Mouse (Mus musculus) liver, postnatal 0 days (tissue): Measurements from ENCODE around the gene Txnrd1. TPM values are rescaled to one million over a fixed set of nuclear protein-coding genes. Genes with fewer than 3 reads are reported as not detected.

ENCODE experiments used
- ATAC-seq: fragments of 200-750 bp; cut with Nextera tagmentation; 2 replicates; pipeline ENCODE4 v1.8.0; 2017; ENCODE audit warnings: mild to moderate bottlenecking, moderate library complexity
- DNase-seq: peaks from one replicate; pipeline ENCODE4 v3.0.0-alpha.2; 2016
- H3K27ac ChIP-seq: fragments of 300-500 bp; sonication (generic); 2 replicates; pipeline ENCODE4 v1.5.1; 2014; ENCODE audit warnings: antibody characterized with exemption, moderate library complexity, mild to moderate bottlenecking, low read depth
- H3K27me3 ChIP-seq: fragments of 300-500 bp; sonication (generic); 2 replicates; pipeline ENCODE4 v1.6.1; 2014; ENCODE audit warnings: low read length, control low read depth, mixed read lengths; ENCODE audit not compliant: insufficient read depth
- H3K36me3 ChIP-seq: fragments of 300-500 bp; sonication (generic); replicated peaks from 2 replicates; pipeline ENCODE4 v1.6.1; 2014; ENCODE audit warnings: mild to moderate bottlenecking, control low read depth, low read length, moderate library complexity, mixed read lengths; ENCODE audit not compliant: insufficient read depth
- H3K4me1 ChIP-seq: fragments of 300-500 bp; sonication (generic); 2 replicates; pipeline ENCODE4 v1.6.1; 2014; ENCODE audit warnings: antibody characterized with exemption, mild to moderate bottlenecking, control low read depth; ENCODE audit not compliant: insufficient read depth
- H3K4me2 ChIP-seq: fragments of 300-500 bp; sonication (generic); 2 replicates; pipeline ENCODE4 v1.6.1; 2014; ENCODE audit warnings: low read depth, mild to moderate bottlenecking, low read length, moderate library complexity, mixed read lengths
- H3K4me3 ChIP-seq: fragments of 300-500 bp; sonication (generic); 2 replicates; pipeline ENCODE4 v1.5.1; 2014; ENCODE audit warnings: low read depth, low read length
- H3K9ac ChIP-seq: fragments of 300-500 bp; sonication (generic); replicated peaks from 2 replicates; pipeline ENCODE4 v1.6.1; 2014; ENCODE audit warnings: mild to moderate bottlenecking, moderate library complexity
- H3K9me3 ChIP-seq: fragments of 300-500 bp; sonication (generic); 2 replicates; pipeline ENCODE4 v1.6.1; 2016; ENCODE audit warnings: mild to moderate bottlenecking, control low read depth, low read length, mixed read lengths
- CTCF ChIP-seq: sonication (generic); IDR thresholded peaks from 2 replicates; pipeline ENCODE4 v1.5.1; 2016; ENCODE audit warnings: antibody characterized with exemption, low read depth
- EP300 ChIP-seq: IDR thresholded peaks from 2 replicates; pipeline ENCODE4 v1.6.1; 2016; ENCODE audit warnings: antibody characterized with exemption, low read depth, mild to moderate bottlenecking
- WGBS: fragments of 180-500 bp; shearing (Covaris S2); extraction: QIAGEN DNeasy Blood & Tissue Kit; methylation state at CpG from one replicate; pipeline ENCODE4 v1.1.7; 2014; ENCODE audit not compliant: insufficient replicate concordance; 5-methylcytosine and 5-hydroxymethylcytosine counted together
- polyA plus RNA-seq: library from polyadenylated mRNA; unstranded; fragments of >200 nt; fragmentation: Nextera tagmentation; extraction: Ambion mirVana; gene quantifications from 2 replicates; pipeline ENCODE4 v1.2.1, GENCODE M21; 2015

Txnrd1 gene
- polyA plus RNA-seq, 1 experiment from 2014 or later: 28.1 TPM

DNA sequence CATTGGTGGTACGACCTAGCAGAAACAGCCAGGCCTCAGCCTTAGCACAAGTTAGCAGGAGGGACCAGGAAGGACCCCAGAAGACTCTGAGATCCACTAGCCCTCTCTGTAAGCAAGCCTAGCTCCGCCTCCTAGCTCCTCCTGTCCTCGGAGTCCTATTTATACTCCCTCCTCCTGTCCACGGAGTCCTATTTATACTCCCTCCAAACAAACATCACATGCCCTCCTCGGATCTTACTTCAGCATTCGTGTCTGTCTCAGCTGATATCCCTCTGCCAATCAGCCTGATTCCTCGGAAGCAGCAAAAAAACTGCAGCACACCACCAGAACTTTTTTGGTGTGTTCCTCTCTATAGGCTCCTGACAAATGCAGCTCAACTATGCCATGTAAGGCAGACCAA lies 65.1 kb downstream of the Txnrd1 start:
- Histone ChIP-seq H3K4me2 (no peak overlapping the region), H3K4me1 (0 out of 2 replicates have a peak, but pooled peaks cover 4% of the 10 kb centered on the region), H3K9ac (no peak overlapping the region), H3K9me3 (no peaks in the 10 kb centered on the region), H3K27ac (no peak overlapping the region), H3K27me3 (no peaks in the 10 kb centered on the region), H3K36me3 (peaks cover 38% of the 10 kb centered on the region), H3K4me3 (no peak overlapping the region)
- TF ChIP-seq CTCF: no peak
- no peak for TF ChIP-seq EP300
- 52% methylated on average over 7 of the region's 7 CpGs for WGBS
- no peak for ATAC-seq
- no peak for DNase-seq

DNA sequence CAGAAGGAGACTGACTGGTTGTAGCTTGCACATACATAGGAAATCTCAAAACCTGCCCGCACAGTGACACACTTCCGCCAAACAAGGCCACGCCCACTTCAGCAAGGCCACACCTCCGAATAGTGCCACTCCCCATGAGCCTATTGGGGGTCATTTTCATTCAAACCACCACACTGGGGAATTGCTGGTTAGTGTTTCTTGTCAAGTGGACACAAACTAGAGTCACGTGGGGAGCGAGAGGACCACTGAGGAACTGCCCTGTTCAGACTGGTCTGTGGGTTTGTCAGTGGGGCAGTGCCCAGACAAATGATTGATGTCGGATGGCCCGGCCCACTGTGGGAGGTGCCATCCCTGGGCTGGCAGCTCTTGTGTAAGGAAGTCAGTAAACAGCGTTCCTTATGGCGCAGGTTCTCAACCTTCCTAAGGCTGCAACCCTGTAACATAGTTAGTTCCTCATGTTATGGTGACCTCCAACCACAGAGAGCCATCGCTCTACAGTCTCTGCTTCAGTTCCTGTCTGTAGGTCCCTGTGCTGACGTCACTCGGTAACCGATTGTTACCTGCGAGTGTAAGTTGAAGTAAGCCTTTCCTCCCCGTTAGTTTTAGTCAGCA lies 66.2 kb downstream of the Txnrd1 start:
- 23% methylated on average over 16 of the region's 16 CpGs for WGBS
- Histone ChIP-seq H3K9ac (0 out of 2 replicates have a peak overlapping the region, but pooled peaks have one; percentile 16), H3K27ac (peak overlapping the region; percentile 57; the same call in 1 of the 2 replicates)

DNA sequence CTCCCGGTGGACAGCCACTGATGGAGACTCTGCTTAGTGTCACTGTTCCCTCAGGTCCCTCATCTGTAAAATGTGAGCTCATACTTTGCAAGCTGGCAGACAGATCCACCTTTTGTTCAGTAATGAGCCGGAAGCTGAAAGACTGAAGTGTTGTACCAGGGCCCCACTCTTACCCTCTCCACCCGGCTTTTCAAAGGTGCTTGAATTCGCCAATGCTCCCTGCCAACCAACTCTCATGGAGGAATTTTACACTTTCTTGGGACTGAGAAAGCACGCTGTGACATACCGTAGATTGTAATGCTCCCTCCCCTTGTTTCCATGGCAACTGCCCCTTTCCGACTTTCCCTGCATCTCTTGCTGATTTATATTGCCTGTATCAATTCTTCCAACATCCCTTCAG lies 66.8 kb downstream of the Txnrd1 start:
- peaks cover 26% of the 10 kb centered on the region for H3K36me3 ChIP-seq
- no peak for DNase-seq
- no peak for TF ChIP-seq CTCF
- no peak for TF ChIP-seq EP300
- H3K9me3 ChIP-seq: no peaks in the 10 kb centered on the region
- H3K27me3 ChIP-seq: no peaks in the 10 kb centered on the region
- peak overlapping the region; percentile 57; the same call in 1 of the 2 replicates for H3K27ac ChIP-seq
- no peak for ATAC-seq
- 0 out of 2 replicates have a peak overlapping the region, but pooled peaks have one; percentile 32 for H3K4me3 ChIP-seq
- peak overlapping the region; percentile 65 for H3K4me2 ChIP-seq
- 0 out of 2 replicates have a peak, but pooled peaks cover 4% of the 10 kb centered on the region for H3K4me1 ChIP-seq
- 57% methylated on average over 7 of the region's 7 CpGs for WGBS
- 0 out of 2 replicates have a peak overlapping the region, but pooled peaks have one; percentile 16 for H3K9ac ChIP-seq

More for the DNA sequence above, 66.2 kb downstream of the Txnrd1 start:
- H3K4me2 ChIP-seq: peak overlapping the region; percentile 65
- peak overlapping the region; percentile 32 for H3K4me3 ChIP-seq
- DNase-seq (peak; percentile 74), ATAC-seq (peak; percentile 86)
- peaks cover 30% of the 10 kb centered on the region for H3K36me3 ChIP-seq
- no peaks in the 10 kb centered on the region for H3K9me3 ChIP-seq
- H3K4me1 ChIP-seq: 0 out of 2 replicates have a peak, but pooled peaks cover 4% of the 10 kb centered on the region
- TF ChIP-seq EP300 (no peak), CTCF (no peak)
- H3K27me3 ChIP-seq: no peaks in the 10 kb centered on the region

DNA sequence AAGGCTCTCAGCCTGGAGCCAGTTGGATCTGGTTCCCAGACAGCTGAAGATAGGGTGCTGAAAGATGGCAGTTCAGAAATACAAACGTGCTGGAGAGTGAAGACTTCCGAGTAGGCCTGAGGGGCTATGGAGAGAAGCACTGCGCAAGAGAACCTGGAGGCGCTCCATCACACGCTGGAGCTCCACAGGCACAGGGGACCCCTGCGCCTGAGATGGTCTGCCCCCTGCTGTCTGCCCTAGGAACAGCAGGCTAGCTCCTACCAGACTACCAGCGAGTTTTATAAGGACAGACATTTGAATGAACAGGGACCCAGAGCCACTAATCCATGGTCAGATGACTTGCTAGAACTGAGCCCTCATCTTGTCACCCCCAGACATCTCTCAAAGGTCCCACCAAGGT lies 67.7 kb downstream of the Txnrd1 start:
- H3K36me3 ChIP-seq: peaks cover 17% of the 10 kb centered on the region
- H3K27me3 ChIP-seq: no peaks in the 10 kb centered on the region
- H3K4me3 ChIP-seq: no peak overlapping the region
- 1% methylated on average over 7 of the region's 7 CpGs for WGBS
- H3K9ac ChIP-seq: no peak overlapping the region
- H3K9me3 ChIP-seq: no peaks in the 10 kb centered on the region
- no peak overlapping the region for H3K27ac ChIP-seq
- TF ChIP-seq EP300 (no peak), CTCF (peak; percentile 97)
- H3K4me1 ChIP-seq: 0 out of 2 replicates have a peak, but pooled peaks cover 4% of the 10 kb centered on the region
- no peak overlapping the region for H3K4me2 ChIP-seq
- DNase-seq (peak; percentile 89), ATAC-seq (peak; percentile 37; the same call in 1 of the 2 replicates)

DNA sequence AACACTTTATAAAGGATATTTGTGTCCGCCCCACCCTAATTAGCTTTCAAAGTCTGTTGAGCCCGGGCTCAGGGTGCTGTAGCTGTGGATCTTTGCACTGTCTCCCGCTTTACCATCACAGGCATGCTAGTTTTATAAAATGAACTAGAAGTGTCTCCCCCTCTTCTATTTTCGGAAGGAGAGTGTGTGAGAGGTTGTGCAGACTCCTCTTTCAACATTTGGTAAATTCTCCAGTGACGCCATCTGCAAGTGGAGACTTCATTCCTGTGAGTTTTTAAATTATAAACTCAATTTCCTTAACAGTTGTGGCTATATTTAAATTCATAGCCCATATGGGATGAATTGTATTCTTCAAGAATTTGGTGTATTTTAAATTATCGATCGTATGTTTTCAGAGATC lies 74.8 kb downstream of the Txnrd1 start:
- H3K4me3 ChIP-seq: no peak overlapping the region
- no peak overlapping the region for H3K27ac ChIP-seq
- H3K36me3 ChIP-seq: no peaks in the 10 kb centered on the region
- H3K9ac ChIP-seq: no peak overlapping the region
- DNase-seq (no peak), ATAC-seq (no peak)
- TF ChIP-seq EP300: no peak
- TF ChIP-seq CTCF: no peak
- peaks cover 3% of the 10 kb centered on the region; the same call in 1 of the 2 replicates for H3K4me1 ChIP-seq
- H3K4me2 ChIP-seq: no peak overlapping the region
- no peaks in the 10 kb centered on the region for H3K9me3 ChIP-seq
- H3K27me3 ChIP-seq: no peaks in the 10 kb centered on the region
- WGBS: 84% methylated on average over 7 of the region's 7 CpGs

DNA sequence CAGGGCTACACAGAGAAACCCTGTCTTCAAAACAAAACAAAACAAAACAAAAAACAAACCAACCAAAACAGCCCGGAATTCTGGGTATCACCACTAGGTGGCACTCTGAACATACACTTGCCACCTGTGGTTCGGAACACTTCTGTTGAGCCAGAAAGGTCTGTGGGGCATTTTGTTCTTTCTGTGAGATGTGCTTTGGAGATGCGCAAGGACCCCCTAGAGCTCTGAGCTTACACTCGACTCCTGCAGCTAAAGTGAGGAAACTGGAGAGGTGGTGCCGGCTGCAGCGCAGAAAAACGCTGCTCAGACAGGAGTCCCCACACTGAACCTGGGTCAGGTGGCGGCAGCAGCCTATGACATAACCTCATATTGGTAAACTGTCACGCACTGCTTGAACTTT lies 75.6 kb downstream of the Txnrd1 start:
- Histone ChIP-seq H3K27ac (no peak overlapping the region), H3K4me2 (no peak overlapping the region), H3K9me3 (no peaks in the 10 kb centered on the region), H3K4me1 (peaks cover 3% of the 10 kb centered on the region; the same call in 1 of the 2 replicates), H3K4me3 (no peak overlapping the region), H3K27me3 (no peaks in the 10 kb centered on the region), H3K36me3 (no peaks in the 10 kb centered on the region), H3K9ac (no peak overlapping the region)
- 16% methylated on average over 9 of the region's 9 CpGs for WGBS
- peak; percentile 75 for DNase-seq
- ATAC-seq: peak; percentile 35; the same call in 1 of the 2 replicates
- peak; percentile 92 for TF ChIP-seq CTCF
- TF ChIP-seq EP300: no peak
